Mouse (Mus musculus): Measurements from ENCODE around the gene Cd300ld4. TPM values are rescaled to one million over a fixed set of nuclear protein-coding genes. Genes with fewer than 3 reads are reported as not detected.

Cd300ld4 gene
- polyA plus RNA-seq (2014; fragmentation: Illumina TruSeq; extraction: RNeasy Lipid Tissue Mini Kit (QIAGEN cat#74804)) = not detected

DNA sequence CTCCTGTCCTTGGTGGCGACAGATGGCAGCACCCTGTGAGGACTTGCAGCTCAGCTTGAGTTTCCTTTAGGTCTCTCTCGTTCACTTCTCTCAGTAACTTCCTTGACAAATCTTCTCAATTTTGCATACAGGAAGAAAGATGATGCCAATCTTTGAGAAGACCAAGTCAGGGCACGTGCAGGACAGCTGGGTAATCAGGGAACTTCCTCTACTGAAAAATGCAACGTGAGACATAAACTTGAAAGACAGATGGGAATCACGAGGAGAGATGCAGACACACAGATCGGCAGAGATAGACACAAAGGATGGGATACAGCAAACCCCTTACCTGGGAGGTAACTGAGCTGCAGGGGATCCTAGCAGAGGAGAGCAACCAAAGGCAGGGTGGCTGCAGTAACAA is at the start of gene Cd300ld4:
Gene Cd300ld4 (minus strand): TSS at position 101 of the 400 bp plus-strand sequence.

DNA sequence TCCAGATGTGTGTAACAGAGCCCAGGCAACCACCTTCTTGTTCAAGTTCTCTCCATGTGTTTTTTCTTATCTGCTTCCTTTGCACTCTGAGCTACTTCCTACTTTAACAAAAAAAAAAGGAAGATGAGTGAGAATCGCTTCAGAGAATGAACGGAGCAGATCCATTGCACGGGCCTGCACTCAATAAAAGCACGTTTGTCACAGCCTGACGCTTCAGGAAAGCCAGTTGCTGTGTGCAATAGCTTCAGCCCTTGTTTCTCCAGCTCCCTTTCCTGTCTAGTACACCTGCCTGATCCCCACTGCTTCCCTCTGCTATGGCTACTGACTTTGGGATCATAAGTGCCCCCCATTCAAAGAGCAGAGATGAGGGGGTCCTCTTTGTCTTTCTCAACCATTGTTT is 35.3 kb upstream of the Cd300ld4 start, which contains the start of gene Cd300e:
Gene Cd300e (minus strand): TSS at position 101 of the 400 bp plus-strand sequence.

GRCm38 (mm10) chr11:115048259-115048658 is 21.4 kb upstream of the Cd300ld4 start, which contains the start of gene Cd300ld3:
Gene Cd300ld3, minus strand, starts transcription at chr11:115048409.

DNA sequence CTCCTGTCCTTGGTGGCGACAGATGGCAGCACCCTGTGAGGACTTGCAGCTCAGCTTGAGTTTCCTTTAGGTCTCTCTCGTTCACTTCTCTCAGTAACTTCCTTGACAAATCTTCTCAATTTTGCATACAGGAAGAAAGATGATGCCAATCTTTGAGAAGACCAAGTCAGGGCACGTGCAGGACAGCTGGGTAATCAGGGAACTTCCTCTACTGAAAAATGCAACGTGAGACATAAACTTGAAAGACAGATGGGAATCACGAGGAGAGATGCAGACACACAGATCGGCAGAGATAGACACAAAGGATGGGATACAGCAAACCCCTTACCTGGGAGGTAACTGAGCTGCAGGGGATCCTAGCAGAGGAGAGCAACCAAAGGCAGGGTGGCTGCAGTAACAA is 10.9 kb upstream of the Cd300ld4 start, which contains the start of gene Cd300ld5:
Gene Cd300ld5 (minus strand): TSS at position 101 of the 400 bp plus-strand sequence.

GRCm38 (mm10) chr11:115016093-115016492 is 10.7 kb downstream of the Cd300ld4 start, which contains the start of gene Cd300ld2:
Gene Cd300ld2, minus strand, starts transcription at chr11:115016193.

DNA sequence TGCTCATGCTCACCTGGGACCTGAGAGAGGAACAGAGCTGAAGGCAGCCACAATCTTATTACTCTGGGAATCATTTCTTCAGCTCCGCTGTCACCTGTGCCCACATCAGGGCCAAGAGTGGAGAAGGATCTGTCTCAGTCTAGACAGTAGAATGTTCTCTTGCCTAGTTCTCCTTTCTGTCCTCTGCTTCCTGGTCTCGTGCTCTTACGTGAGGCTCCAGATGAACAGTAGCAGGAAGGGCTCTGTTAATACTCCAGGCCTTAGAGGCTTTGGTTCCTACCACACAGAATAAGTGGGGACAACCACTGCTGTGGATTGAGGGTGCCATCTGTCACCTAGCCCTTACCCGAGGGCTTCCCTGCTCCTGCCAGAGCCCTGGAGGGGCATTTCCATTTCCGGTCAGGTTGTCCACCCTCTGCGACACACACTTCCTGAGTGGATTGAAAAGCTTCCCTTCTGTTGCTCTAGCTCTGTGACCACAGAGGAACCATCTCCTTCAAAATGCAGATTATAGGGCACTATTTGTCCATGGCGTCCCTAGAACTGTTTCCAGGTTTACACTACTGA is 25.3 kb downstream of the Cd300ld4 start, which contains the start of gene Cd300c2:
Gene Cd300c2 (minus strand): TSS at position 407 of the 567 bp plus-strand sequence.

DNA sequence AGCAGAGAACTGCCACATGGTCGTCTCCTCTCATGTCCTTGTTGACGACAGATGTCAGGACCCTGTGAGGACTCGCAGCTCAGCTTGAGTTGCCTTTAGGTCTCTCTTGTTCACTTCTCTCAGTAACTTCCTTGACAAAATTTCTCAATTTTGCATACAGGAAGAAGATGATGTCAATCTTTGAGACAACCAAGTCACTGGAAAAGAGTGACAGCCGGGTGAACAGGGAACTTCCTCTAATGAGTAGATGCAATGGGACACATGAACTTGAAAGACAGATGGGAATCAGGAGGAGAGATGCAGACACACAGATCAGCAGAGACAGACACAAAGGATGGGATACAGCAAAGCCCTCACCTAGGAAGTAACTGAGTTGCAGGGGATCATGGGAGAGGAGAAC is 37.0 kb downstream of the Cd300ld4 start, which contains the start of gene Cd300ld:
Gene Cd300ld (minus strand): TSS at position 130 of the 400 bp plus-strand sequence.

Other genes starting within 250 kb of the Cd300ld4 start
- not detected for gene Btbd17, start 231.1 kb downstream of the Cd300ld4 start, polyA plus RNA-seq (2014; fragmentation: Illumina TruSeq; extraction: RNeasy Lipid Tissue Mini Kit (QIAGEN cat#74804))
- gene Gpr142, start 228.1 kb downstream of the Cd300ld4 start, polyA plus RNA-seq (2014; fragmentation: Illumina TruSeq; extraction: RNeasy Lipid Tissue Mini Kit (QIAGEN cat#74804)) = not detected
- gene Gprc5c, start 175.9 kb downstream of the Cd300ld4 start, polyA plus RNA-seq (2014; fragmentation: Illumina TruSeq; extraction: RNeasy Lipid Tissue Mini Kit (QIAGEN cat#74804)) = 2.5 TPM
- gene Cd300a, start 137.0 kb downstream of the Cd300ld4 start, polyA plus RNA-seq (2014; fragmentation: Illumina TruSeq; extraction: RNeasy Lipid Tissue Mini Kit (QIAGEN cat#74804)) = 9.1 TPM
- gene Cd300lb, start 92.6 kb downstream of the Cd300ld4 start, polyA plus RNA-seq (2014; fragmentation: Illumina TruSeq; extraction: RNeasy Lipid Tissue Mini Kit (QIAGEN cat#74804)) = 2.9 TPM
- not detected for gene Cd300c, start 57.9 kb downstream of the Cd300ld4 start, polyA plus RNA-seq (2014; fragmentation: Illumina TruSeq; extraction: RNeasy Lipid Tissue Mini Kit (QIAGEN cat#74804))
- 4.2 TPM for gene Cd300ld, start 37.1 kb downstream of the Cd300ld4 start, polyA plus RNA-seq (2014; fragmentation: Illumina TruSeq; extraction: RNeasy Lipid Tissue Mini Kit (QIAGEN cat#74804))
- 3.0 TPM for gene Cd300c2, start 25.1 kb downstream of the Cd300ld4 start, polyA plus RNA-seq (2014; fragmentation: Illumina TruSeq; extraction: RNeasy Lipid Tissue Mini Kit (QIAGEN cat#74804))
- not detected for gene Cd300ld2, start 10.8 kb downstream of the Cd300ld4 start, polyA plus RNA-seq (2014; fragmentation: Illumina TruSeq; extraction: RNeasy Lipid Tissue Mini Kit (QIAGEN cat#74804))
- gene Cd300ld5, start 10.8 kb upstream of the Cd300ld4 start, polyA plus RNA-seq (2014; fragmentation: Illumina TruSeq; extraction: RNeasy Lipid Tissue Mini Kit (QIAGEN cat#74804)) = 4.1 TPM
- 4.1 TPM for gene Cd300ld3, start 21.4 kb upstream of the Cd300ld4 start, polyA plus RNA-seq (2014; fragmentation: Illumina TruSeq; extraction: RNeasy Lipid Tissue Mini Kit (QIAGEN cat#74804))
- 0.63 TPM for gene Cd300e, start 35.2 kb upstream of the Cd300ld4 start, polyA plus RNA-seq (2014; fragmentation: Illumina TruSeq; extraction: RNeasy Lipid Tissue Mini Kit (QIAGEN cat#74804))
- gene Rab37, start 64.4 kb upstream of the Cd300ld4 start, polyA plus RNA-seq (2014; fragmentation: Illumina TruSeq; extraction: RNeasy Lipid Tissue Mini Kit (QIAGEN cat#74804)) = 0.60 TPM
- gene Cd300lf, start 107.0 kb upstream of the Cd300ld4 start, polyA plus RNA-seq (2014; fragmentation: Illumina TruSeq; extraction: RNeasy Lipid Tissue Mini Kit (QIAGEN cat#74804)) = 0.48 TPM
- 8.0 TPM for gene Slc9a3r1, start 136.3 kb upstream of the Cd300ld4 start, polyA plus RNA-seq (2014; fragmentation: Illumina TruSeq; extraction: RNeasy Lipid Tissue Mini Kit (QIAGEN cat#74804))
- 0.71 TPM for gene Tmem104, start 160.5 kb upstream of the Cd300ld4 start, polyA plus RNA-seq (2014; fragmentation: Illumina TruSeq; extraction: RNeasy Lipid Tissue Mini Kit (QIAGEN cat#74804))
- gene Nat9, start 160.8 kb upstream of the Cd300ld4 start, polyA plus RNA-seq (2014; fragmentation: Illumina TruSeq; extraction: RNeasy Lipid Tissue Mini Kit (QIAGEN cat#74804)) = 0.74 TPM
- not detected for gene Grin2c, start 240.2 kb upstream of the Cd300ld4 start, polyA plus RNA-seq (2014; fragmentation: Illumina TruSeq; extraction: RNeasy Lipid Tissue Mini Kit (QIAGEN cat#74804))